Mouse (Mus musculus): Measurements from ENCODE around the gene Mpped1. TPM values are rescaled to one million over a fixed set of nuclear protein-coding genes. Genes with fewer than 3 reads are reported as not detected.

The Mpped1 gene
- polyA plus RNA-seq, 1 experiment from 2014 or later = 9.2 TPM

GRCm38 (mm10) chr15:83771346-83772053, 7.8 kb upstream of the Mpped1 start:
- Histone ChIP-seq H3K4me2 (no peak overlapping the region), H3K4me1 (no peaks in the 10 kb centered on the region), H3K27ac (no peak overlapping the region), H3K9me3 (no peaks in the 10 kb centered on the region), H3K27me3 (peaks cover 6% of the 10 kb centered on the region), H3K4me3 (no peak overlapping the region), H3K36me3 (no peaks in the 10 kb centered on the region), H3K9ac (no peak overlapping the region)
- 66% methylated on average over 8 of the region's 8 CpGs for WGBS
- ATAC-seq (ENCODE audit: insufficient number of reproducible peaks, low FRiP score, low TSS enrichment, low read depth) = no peak

GRCm38 (mm10) chr15:83772460-83772859, 6.8 kb upstream of the Mpped1 start:
- Histone ChIP-seq H3K4me3 (no peak overlapping the region), H3K9me3 (no peaks in the 10 kb centered on the region), H3K27ac (no peak overlapping the region), H3K9ac (no peak overlapping the region), H3K4me1 (no peaks in the 10 kb centered on the region), H3K4me2 (no peak overlapping the region), H3K36me3 (no peaks in the 10 kb centered on the region), H3K27me3 (peaks cover 15% of the 10 kb centered on the region)
- WGBS = 54% methylated on average over 5 of the region's 5 CpGs
- ATAC-seq (ENCODE audit: insufficient number of reproducible peaks, low FRiP score, low TSS enrichment, low read depth) = peak; percentile 7; the same call in 1 of the 2 replicates

GRCm38 (mm10) chr15:83772953-83773352, 6.3 kb upstream of the Mpped1 start:
- no peaks in the 10 kb centered on the region for H3K9me3 ChIP-seq
- H3K4me1 ChIP-seq = no peaks in the 10 kb centered on the region
- H3K4me2 ChIP-seq = no peak overlapping the region
- no peak overlapping the region for H3K9ac ChIP-seq
- peaks cover 17% of the 10 kb centered on the region for H3K27me3 ChIP-seq
- ATAC-seq (ENCODE audit: insufficient number of reproducible peaks, low FRiP score, low TSS enrichment, low read depth) = no peak
- no peaks in the 10 kb centered on the region for H3K36me3 ChIP-seq
- WGBS = 89% methylated on average over 4 of the region's 4 CpGs
- H3K4me3 ChIP-seq = no peak overlapping the region
- H3K27ac ChIP-seq = no peak overlapping the region

GRCm38 (mm10) chr15:83774922-83775321, 4.3 kb upstream of the Mpped1 start:
- Histone ChIP-seq H3K27ac (no peak overlapping the region), H3K9me3 (no peaks in the 10 kb centered on the region), H3K4me1 (peaks cover 4% of the 10 kb centered on the region; the same call in 1 of the 2 replicates), H3K9ac (no peak overlapping the region), H3K27me3 (peaks cover 37% of the 10 kb centered on the region), H3K36me3 (no peaks in the 10 kb centered on the region), H3K4me2 (no peak overlapping the region), H3K4me3 (no peak overlapping the region)
- 41% methylated on average over 4 of the region's 4 CpGs for WGBS
- ATAC-seq (ENCODE audit: insufficient number of reproducible peaks, low FRiP score, low TSS enrichment, low read depth) = no peak

- 79% methylated on average over 6 of the region's 6 CpGs for WGBS
These were observed 2.8 kb upstream of the Mpped1 start for GRCm38 (mm10) chr15:83776265-83777000.

GRCm38 (mm10) chr15:83777476-83777875, 1.8 kb upstream of the Mpped1 start:
- Histone ChIP-seq H3K4me3 (no peak overlapping the region), H3K27ac (no peak overlapping the region), H3K4me2 (no peak overlapping the region), H3K9ac (no peak overlapping the region), H3K9me3 (no peaks in the 10 kb centered on the region), H3K27me3 (peaks cover 57% of the 10 kb centered on the region), H3K36me3 (no peaks in the 10 kb centered on the region), H3K4me1 (peaks cover 19% of the 10 kb centered on the region)
- ATAC-seq (ENCODE audit: insufficient number of reproducible peaks, low FRiP score, low TSS enrichment, low read depth) = no peak
- WGBS = 74% methylated on average over 6 of the region's 6 CpGs

More at GRCm38 (mm10) chr15:83776265-83777000, 2.8 kb upstream of the Mpped1 start:
- Histone ChIP-seq H3K36me3 (no peaks in the 10 kb centered on the region), H3K27me3 (peaks cover 52% of the 10 kb centered on the region), H3K9ac (no peak overlapping the region), H3K4me2 (no peak overlapping the region), H3K4me3 (no peak overlapping the region), H3K27ac (no peak overlapping the region), H3K4me1 (peaks cover 19% of the 10 kb centered on the region), H3K9me3 (no peaks in the 10 kb centered on the region)
- ATAC-seq (ENCODE audit: insufficient number of reproducible peaks, low FRiP score, low TSS enrichment, low read depth) = no peak

GRCm38 (mm10) chr15:83779855-83780740, 831 bp downstream of the Mpped1 start:
- 2% methylated on average over 43 of the region's 92 CpGs for WGBS
- H3K27ac ChIP-seq = no peak overlapping the region
- no peaks in the 10 kb centered on the region for H3K36me3 ChIP-seq
- no peak for ATAC-seq (ENCODE audit: insufficient number of reproducible peaks, low FRiP score, low TSS enrichment, low read depth)
- peak overlapping the region; percentile 95 for H3K4me2 ChIP-seq
- peak overlapping the region; percentile 57 for H3K4me3 ChIP-seq
- H3K9me3 ChIP-seq = no peaks in the 10 kb centered on the region
- peaks cover 19% of the 10 kb centered on the region for H3K4me1 ChIP-seq
- peaks cover 60% of the 10 kb centered on the region for H3K27me3 ChIP-seq
- H3K9ac ChIP-seq = peak overlapping the region; percentile 45; the same call in 1 of the 2 replicates

GRCm38 (mm10) chr15:83781304-83781703, 2.0 kb downstream of the Mpped1 start:
- Histone ChIP-seq H3K27me3 (peaks cover 60% of the 10 kb centered on the region), H3K9ac (no peak overlapping the region), H3K36me3 (no peaks in the 10 kb centered on the region), H3K27ac (no peak overlapping the region), H3K9me3 (no peaks in the 10 kb centered on the region), H3K4me3 (no peak overlapping the region), H3K4me2 (no peak overlapping the region), H3K4me1 (peaks cover 19% of the 10 kb centered on the region)
- ATAC-seq (ENCODE audit: insufficient number of reproducible peaks, low FRiP score, low TSS enrichment, low read depth) = no peak
- 63% methylated on average over 11 of the region's 11 CpGs for WGBS

GRCm38 (mm10) chr15:83782284-83782683, 3.0 kb downstream of the Mpped1 start:
- Histone ChIP-seq H3K36me3 (no peaks in the 10 kb centered on the region), H3K4me2 (no peak overlapping the region), H3K9me3 (no peaks in the 10 kb centered on the region), H3K27ac (no peak overlapping the region), H3K9ac (no peak overlapping the region), H3K4me1 (peaks cover 19% of the 10 kb centered on the region), H3K4me3 (no peak overlapping the region), H3K27me3 (peaks cover 52% of the 10 kb centered on the region)
- WGBS = 68% methylated on average over 9 of the region's 9 CpGs
- no peak for ATAC-seq (ENCODE audit: insufficient number of reproducible peaks, low FRiP score, low TSS enrichment, low read depth)

- peaks cover 29% of the 10 kb centered on the region for H3K27me3 ChIP-seq
- 59% methylated on average over 9 of the region's 9 CpGs for WGBS
- H3K4me3 ChIP-seq = no peak overlapping the region
- ATAC-seq (ENCODE audit: insufficient number of reproducible peaks, low FRiP score, low TSS enrichment, low read depth) = no peak
- peaks cover 15% of the 10 kb centered on the region for H3K4me1 ChIP-seq
- H3K9me3 ChIP-seq = no peaks in the 10 kb centered on the region
- H3K9ac ChIP-seq = no peak overlapping the region
- no peaks in the 10 kb centered on the region for H3K36me3 ChIP-seq
- H3K4me2 ChIP-seq = no peak overlapping the region
- no peak overlapping the region for H3K27ac ChIP-seq
These were observed 5.5 kb downstream of the Mpped1 start for GRCm38 (mm10) chr15:83784772-83785171.

- ATAC-seq (ENCODE audit: insufficient number of reproducible peaks, low FRiP score, low TSS enrichment, low read depth) = no peak
- H3K4me1 ChIP-seq = no peaks in the 10 kb centered on the region
- no peak overlapping the region for H3K27ac ChIP-seq
- H3K36me3 ChIP-seq = no peaks in the 10 kb centered on the region
- H3K9ac ChIP-seq = no peak overlapping the region
- H3K4me3 ChIP-seq = no peak overlapping the region
- H3K27me3 ChIP-seq = no peaks in the 10 kb centered on the region
- H3K9me3 ChIP-seq = no peaks in the 10 kb centered on the region
- WGBS = 66% methylated on average over 9 of the region's 9 CpGs
- H3K4me2 ChIP-seq = no peak overlapping the region
These were observed 9.8 kb downstream of the Mpped1 start for GRCm38 (mm10) chr15:83789046-83789445.
